Mouse (Mus musculus): ENCODE measurements around the gene Fam69a. TPM values are rescaled to one million over a fixed set of nuclear protein-coding genes. Genes with fewer than 3 reads are reported as not detected.

Gene Fam69a
- total RNA-seq, 2 experiments from 2014 or later: 55.5 to 138 TPM

- peak; percentile 75 for ATAC-seq (ENCODE audit: poor library complexity, severe bottlenecking)
Measured at GRCm38 (mm10) chr5:107866127-107867126, 120.5 kb downstream of the Fam69a start.

GRCm38 (mm10) chr5:107863971-107864370 lies 122.9 kb downstream of the Fam69a start:
- no peak for ATAC-seq (ENCODE audit: poor library complexity, severe bottlenecking)

- peak; percentile 82; the same call in 1 of the 2 replicates for ATAC-seq (ENCODE audit: poor library complexity, severe bottlenecking)
Measured at GRCm38 (mm10) chr5:107858963-107859362, 127.9 kb downstream of the Fam69a start.

Other genes with a start within 250 kb of the Fam69a start
- gene Ube2d2b, start 157.0 kb downstream of the Fam69a start, total RNA-seq (2015): not detected in 2 replicates
- gene Ube2d2b, start 157.0 kb downstream of the Fam69a start, total RNA-seq (2017): 0.07 TPM in 1 of 2 replicates, not detected in the other
- gene Evi5, start 112.0 kb downstream of the Fam69a start, total RNA-seq (2015): 53.0 and 55.2 TPM in 2 replicates
- gene Evi5, start 112.0 kb downstream of the Fam69a start, total RNA-seq (2017): 43.8 and 44.6 TPM in 2 replicates
- 281 and 294 TPM in 2 replicates for gene Rpl5, start 86.6 kb downstream of the Fam69a start, total RNA-seq (2015)
- 116 and 124 TPM in 2 replicates for gene Rpl5, start 86.6 kb downstream of the Fam69a start, total RNA-seq (2017)
- 32.5 and 36.9 TPM in 2 replicates for gene Mtf2, start 78.6 kb upstream of the Fam69a start, total RNA-seq (2015)
- gene Mtf2, start 78.6 kb upstream of the Fam69a start, total RNA-seq (2017): 33.3 and 46.3 TPM in 2 replicates
- gene Tmed5, start 145.5 kb upstream of the Fam69a start, total RNA-seq (2015): 80.3 and 94.6 TPM in 2 replicates
- 85.4 and 86.1 TPM in 2 replicates for gene Tmed5, start 145.5 kb upstream of the Fam69a start, total RNA-seq (2017)
- gene Ccdc18, start 145.8 kb upstream of the Fam69a start, total RNA-seq (2015): 7.2 and 7.9 TPM in 2 replicates
- gene Ccdc18, start 145.8 kb upstream of the Fam69a start, total RNA-seq (2017): 11.7 and 13.0 TPM in 2 replicates

All from megakaryocyte, adult 5-6 weeks (primary cell).